Mouse (Mus musculus) hematopoietic stem cell, adult 5-6 weeks (primary cell): ENCODE results near the gene Thoc6. TPM values are rescaled to one million over a fixed set of nuclear protein-coding genes. Genes with fewer than 3 reads are reported as not detected.

Experiments
- ATAC-seq, 2 experiments: fragments of 125-278 bp in 1 of 2; replicated peaks in 1 of 2; 2 replicates each; pipeline ENCODE4 v1.8.0; 2016 to 2017; ENCODE audit warnings: inconsistent platforms in 2 of 2, mild to moderate bottlenecking in 2 of 2, moderate number of reproducible peaks in 2 of 2, low read depth in 1 of 2, moderate TSS enrichment in 1 of 2; ENCODE audit not compliant: low FRiP score in 2 of 2, poor library complexity in 2 of 2, severe bottlenecking in 2 of 2, insufficient read depth in 1 of 2, low TSS enrichment in 1 of 2
- total RNA-seq: library from RNA; stranded (forward); fragments of 172-1452, 232-1000 nt; gene quantifications from 2 replicates; pipeline ENCODE4 v1.2.3, GENCODE M21; 2017

Thoc6 gene
- total RNA-seq, 1 experiment from 2014 or later, result 48.2 TPM

DNA sequence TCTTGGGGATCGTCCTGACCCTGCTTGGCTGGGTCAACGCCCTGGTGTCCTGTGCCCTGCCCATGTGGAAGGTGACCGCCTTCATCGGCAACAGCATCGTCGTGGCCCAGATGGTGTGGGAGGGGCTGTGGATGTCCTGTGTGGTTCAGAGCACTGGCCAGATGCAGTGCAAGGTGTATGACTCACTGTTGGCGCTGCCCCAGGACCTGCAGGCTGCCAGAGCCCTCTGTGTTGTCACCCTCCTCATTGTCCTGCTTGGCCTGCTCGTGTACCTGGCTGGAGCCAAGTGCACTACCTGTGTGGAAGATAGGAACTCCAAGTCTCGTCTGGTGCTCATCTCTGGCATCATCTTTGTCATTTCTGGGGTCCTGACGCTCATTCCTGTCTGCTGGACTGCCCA, 7.4 kb upstream of the Thoc6 start:
- no peak for ATAC-seq

DNA sequence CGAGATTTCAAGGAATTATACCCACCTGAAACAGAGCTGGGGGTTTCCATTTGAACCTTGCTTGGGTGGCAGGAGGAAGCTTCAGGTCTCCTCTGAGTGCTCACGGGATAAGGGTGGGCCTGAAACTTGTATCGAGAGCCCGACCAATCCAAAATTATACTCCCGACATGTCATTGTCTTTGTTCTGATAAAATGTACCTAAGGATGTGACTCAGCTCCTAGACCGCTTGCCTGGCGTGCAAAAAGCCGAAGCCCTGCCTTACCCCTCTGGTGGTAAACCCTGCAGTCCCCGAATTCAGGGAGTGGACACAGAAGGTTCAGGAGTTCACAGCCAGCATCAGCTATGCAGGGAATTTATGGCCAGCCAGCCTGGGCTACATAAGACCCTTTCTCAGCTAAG, 6.7 kb upstream of the Thoc6 start:
- ATAC-seq, result no peak

DNA sequence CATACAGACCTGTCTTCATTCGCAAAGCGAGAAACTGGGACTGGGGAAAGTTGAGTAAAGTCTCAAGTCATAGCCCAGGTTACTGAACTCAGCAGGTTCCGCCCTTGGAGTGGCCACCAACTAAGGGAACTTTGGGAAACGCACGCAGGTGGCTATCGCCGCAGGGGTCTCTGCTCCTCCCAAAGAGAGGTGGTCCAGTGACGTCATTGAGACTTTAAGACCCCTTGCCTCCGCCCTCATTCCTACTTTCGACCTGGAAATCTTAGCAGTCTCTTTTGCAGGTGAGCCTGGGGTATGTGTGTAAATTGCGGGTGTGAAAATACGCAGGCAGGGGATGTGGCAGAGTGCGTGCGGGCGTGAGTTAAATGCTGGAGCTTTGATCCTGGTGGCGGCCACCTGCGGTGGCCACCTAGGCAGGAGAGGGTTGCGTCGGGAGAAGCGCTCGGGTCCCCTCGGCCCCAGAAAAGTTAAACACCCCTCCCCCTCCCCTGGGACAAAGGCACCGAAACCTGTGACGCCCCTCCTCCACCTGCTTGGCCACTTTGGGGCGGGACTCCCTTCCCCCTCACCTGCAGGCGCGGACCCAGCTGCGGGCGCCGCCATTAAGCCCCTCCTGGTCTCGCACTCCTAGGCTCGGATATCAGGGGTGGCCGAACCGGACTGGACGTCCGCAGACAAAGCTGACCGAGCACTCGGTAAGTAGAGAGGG, 5.6 kb upstream of the Thoc6 start, which contains the start of gene Cldn6:
Cldn6 (plus strand) TSS at position 123 of the 709 bp plus-strand sequence.
- no peak for ATAC-seq

DNA sequence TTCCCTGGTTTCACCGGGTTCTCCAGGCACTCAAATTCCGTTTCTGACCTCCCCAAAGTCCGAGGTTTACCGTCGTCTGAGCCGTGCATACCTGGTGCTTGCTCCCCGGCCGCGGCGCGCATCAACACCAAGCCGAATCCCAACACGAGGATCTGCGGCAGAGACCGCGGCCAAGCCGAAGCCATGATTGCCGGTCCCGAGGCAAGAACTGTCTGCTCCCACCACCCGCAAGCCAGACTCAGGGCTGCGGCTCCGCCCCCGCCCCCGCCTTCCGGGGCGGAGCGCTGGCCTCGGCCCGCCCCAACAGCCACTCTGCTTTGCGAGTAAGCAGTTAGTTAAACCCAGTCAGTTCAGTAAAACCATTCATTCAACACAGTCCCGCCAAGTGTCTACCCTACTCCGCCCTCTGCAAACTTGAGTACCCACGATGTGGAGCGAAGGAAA, 3.6 kb upstream of the Thoc6 start, which contains the start of gene Tnfrsf12a:
Tnfrsf12a (minus strand) TSS at position 233 of the 444 bp plus-strand sequence.
- peak; percentile 26 to 50; a peak in 3 of 4 replicates for ATAC-seq

DNA sequence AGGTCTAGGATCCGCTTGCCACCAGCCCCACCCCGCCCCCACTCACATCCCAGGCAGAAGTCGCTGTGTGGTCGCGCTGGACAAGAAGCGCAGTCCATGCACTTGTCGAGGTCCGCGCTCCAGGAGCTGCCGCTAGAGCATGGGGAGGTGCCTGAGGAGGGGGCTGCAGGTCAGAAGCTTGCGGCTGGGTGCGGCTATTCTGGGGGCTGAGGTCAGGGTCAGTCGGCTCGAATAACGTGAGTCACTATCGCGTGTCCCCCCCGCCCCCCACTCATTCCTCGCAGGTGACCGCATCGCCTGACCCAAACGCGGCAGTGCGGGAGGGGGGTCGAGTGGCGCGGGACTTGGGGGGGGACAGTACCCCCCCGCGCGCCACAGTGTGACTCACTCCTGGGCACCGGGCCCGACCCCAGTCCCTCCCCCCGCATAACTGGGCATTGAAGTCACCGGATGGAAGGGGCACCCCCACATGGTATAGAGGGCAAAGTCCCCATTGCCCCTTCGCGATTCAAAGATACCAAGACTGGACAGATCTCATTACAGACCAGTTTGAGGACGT, 2.9 kb upstream of the Thoc6 start:
- no peak for ATAC-seq

DNA sequence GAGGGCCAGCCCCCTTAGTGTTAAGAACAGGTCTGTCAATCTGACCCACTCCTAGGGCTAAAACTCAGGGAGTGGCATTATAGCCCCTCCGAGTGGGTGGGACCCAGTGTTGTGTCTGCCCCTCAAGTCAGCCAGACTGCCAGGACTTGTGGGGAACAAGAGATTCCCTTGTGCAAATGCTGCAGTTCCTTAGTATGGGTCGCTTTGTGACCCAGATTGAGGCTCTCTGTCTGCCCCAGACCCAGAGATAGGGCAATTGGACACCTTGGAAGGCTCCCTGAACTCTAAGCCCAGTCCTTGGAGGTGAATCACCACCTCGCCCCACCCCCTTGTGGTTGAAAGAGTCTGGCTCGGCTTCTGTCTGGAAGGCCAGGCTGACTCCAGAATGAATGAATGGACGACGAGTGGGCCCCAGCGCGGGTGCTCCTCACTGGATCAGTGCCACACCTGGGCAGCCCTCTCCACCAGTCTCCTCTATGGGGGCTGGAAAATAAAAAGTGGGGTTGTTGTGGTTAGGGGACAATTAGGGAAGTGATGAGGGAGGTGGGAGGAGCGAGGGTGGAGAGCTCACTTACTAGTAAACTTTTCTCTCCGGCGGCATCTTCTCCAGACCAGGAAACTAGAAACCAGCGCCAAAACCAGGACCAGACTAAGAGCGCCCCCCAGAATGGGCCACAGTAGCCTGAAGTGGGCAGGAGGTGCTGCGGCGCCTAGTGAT, 2.0 kb upstream of the Thoc6 start:
- ATAC-seq, result peak; percentile 25 to 33; a peak in 3 of 4 replicates

DNA sequence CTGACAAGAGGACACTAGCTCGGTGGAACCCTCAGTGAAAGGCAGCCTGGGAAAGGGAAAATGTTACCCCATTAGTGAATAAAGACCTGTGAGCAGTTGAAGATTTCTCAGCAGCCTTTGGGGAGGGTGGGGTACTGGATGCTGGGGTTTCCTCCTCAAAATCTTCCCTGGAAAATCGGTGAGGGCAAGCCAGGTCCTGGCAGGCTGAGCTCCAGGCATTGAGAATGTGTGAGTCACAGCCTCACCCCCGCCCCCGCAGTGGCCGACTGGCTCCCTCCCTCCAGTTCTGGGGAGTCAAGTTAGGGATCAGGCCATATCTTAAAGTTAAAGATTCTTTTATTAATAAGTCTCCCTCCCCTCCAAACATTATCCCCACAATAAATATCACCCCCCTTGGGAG, 1.4 kb upstream of the Thoc6 start:
- no peak for ATAC-seq

DNA sequence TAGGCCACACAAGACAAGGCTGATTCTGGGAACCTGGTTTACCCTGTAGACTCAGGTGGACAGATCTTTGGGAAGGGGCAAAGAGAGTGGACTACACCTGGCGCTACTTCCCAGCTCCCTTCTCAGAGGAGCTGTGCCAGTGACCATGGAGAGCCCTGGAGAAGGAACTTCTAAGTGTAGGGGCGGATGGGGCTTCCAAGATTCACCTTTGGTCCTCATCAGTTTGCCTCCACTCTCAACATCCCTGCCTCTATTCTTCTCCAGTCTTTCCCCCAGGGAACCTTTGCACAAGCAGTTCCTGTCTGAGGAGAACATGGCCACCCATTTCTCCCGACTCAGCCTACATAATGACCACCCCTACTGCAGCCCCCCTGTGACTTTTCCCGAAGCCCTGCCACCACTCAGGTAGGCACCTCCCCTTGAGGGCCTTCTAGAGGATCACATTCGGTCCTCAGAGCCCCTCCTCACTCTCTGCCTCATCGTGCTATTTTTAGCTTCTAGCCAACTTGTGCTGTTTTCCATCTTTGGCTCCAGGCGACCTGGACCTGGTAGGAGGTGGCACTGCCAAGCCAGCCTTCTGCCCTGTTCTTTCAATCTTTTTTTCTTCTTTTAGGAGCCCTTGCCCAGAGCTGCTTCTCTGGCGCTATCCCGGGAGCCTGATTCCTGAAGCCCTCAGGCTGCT, 730 bp upstream of the Thoc6 start:
- ATAC-seq, result no peak

DNA sequence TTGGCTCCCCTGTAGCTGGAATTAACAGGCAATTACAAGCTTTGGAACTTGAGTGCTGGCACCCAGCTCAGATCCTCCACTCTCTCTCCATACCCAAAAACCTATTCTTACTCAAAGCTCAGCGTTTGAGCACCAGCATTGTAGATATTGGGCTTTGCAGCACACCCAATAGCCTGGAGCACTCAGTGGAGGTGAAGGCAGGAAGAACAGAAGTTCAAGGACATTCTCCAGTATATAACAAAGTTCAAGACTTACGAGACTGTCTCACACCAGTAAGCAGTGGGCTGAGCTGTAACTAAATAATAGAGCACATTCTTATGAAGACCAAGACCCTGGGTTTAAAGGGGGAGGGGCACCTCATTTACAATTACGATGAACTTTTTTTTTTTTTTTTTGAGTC, 921 bp downstream of the Thoc6 start:
- no peak for ATAC-seq

DNA sequence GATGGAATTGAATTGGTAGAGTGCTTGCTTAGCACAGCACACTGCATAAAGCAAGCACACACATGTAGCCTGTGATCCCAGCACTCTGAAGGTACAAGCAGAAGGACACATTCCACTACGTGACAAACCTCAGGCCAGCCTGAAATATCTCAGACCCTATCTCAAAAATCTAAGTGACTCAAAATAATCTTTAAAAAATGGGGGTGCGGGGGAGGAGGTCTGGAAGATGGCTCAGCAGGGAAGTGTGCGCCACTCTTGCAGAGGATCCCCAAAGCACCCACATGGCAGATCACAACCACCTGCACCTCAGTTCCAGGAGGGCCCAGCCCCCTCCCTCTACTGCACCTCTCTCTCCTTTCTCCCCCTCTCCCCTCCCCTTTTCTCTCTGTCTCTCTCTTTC, 2.2 kb downstream of the Thoc6 start:
- ATAC-seq, result no peak

DNA sequence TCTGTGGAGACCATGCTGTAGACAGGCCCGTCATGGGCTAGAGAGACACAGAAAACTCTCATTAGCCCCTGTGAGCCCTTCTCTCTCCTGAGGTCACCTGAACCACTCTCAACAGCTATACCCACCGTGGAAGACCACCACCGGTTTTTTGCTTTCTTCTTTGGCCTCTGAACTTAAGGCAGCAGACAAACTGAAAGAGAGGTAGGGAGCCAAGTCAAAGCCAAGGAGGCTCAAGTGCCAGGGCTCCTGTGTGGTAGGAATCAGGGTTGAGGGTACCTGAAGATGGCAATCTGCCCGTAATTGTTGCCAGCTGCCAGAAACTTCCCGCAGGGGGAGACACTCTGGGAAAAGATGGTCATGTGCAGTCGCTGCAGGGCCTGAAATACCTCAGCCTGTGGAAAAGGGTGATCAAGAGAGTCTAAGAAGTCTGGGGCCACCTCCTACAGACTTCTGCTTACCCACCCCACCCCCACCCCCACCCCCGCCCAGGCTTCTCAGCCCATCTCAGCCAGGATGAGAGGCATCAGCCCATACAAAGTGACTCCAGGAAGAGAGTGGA, 3.1 kb downstream of the Thoc6 start:
- ATAC-seq, result no peak

DNA sequence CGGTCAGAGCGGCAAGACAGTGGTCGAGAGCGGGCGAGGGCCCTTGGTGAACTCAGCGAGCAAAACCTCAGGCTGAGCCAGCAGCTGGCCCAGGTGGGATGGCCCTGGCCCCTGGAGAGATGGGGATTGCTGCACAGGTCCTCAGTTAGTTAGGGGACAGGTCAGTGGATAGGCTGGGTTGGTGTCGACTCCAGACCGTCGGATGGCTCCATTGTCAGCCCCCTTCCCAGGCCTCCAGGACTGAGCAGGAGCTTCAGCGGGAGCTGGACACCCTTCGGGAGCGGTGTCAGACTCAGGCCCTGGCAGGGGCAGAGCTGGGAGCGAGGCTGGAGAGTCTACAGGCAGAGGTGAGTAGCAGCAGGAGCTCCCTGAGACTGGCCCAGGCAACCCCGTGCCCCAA, 8.2 kb downstream of the Thoc6 start:
- ATAC-seq, result no peak

DNA sequence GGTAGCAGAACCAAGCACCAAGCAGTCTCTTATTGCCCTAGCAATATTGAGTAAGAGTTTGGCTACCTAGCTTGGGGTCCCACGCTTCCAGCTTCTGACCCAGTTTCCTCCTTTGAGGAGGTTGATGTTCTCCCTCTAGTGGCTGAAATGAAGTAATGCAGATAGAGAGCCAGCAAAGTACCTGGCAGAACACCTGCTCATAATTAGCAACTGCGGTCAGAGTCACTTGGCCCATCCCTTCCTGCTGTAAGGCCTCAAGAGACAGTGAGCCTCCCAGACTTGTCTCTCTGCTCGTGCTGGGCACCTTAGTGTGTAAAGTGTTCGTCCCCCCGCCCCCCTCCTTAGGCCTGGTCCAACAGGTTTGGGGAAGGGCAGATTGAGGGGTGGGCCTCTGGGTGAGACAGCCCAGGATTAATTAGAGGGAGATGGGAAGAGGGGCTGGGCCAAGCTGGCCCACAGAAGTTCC, 9.1 kb downstream of the Thoc6 start:
- ATAC-seq, result peak; percentile 38 to 44; a peak in 2 of 4 replicates

DNA sequence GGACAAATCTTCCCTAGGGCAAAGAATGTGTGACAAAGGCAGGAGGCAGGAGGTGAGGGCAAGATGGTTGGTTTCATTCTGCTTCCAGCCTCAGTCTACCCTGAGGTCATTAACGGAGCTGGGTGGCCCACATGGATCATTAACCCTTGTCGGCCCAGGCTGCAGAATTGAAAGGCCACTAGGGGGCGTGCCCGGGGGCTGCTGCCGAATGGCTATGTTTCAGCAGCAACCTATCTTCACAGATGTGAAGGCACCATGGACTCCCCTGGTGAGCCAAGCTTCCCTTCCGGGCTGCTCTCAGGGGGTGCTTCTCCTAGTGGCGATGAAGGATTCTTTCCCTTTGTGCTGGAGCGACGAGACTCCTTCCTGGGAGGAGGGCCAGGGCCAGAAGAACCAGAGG, 12.2 kb downstream of the Thoc6 start:
- peak in 1 of 2 experiments; percentile 31; a peak in 1 of 4 replicates for ATAC-seq

DNA sequence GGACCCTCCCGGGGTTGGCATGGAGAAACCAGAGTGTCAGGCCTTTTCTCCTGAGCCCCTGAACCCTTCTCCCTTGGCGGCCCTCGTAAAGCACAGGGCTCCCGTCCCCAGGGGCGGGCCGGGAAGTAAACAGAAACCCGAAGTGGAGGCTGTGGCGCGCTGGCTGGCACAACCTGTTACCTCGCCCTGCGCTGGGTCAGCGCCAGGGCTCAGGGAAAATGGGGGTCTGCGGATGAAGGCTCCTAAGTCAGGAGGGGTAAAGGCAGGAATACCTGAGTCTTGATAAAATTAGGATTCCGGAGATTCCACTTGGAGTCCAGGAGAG, 12.8 kb downstream of the Thoc6 start:
- peak; percentile 30 to 60; a peak in 2 of 4 replicates for ATAC-seq

DNA sequence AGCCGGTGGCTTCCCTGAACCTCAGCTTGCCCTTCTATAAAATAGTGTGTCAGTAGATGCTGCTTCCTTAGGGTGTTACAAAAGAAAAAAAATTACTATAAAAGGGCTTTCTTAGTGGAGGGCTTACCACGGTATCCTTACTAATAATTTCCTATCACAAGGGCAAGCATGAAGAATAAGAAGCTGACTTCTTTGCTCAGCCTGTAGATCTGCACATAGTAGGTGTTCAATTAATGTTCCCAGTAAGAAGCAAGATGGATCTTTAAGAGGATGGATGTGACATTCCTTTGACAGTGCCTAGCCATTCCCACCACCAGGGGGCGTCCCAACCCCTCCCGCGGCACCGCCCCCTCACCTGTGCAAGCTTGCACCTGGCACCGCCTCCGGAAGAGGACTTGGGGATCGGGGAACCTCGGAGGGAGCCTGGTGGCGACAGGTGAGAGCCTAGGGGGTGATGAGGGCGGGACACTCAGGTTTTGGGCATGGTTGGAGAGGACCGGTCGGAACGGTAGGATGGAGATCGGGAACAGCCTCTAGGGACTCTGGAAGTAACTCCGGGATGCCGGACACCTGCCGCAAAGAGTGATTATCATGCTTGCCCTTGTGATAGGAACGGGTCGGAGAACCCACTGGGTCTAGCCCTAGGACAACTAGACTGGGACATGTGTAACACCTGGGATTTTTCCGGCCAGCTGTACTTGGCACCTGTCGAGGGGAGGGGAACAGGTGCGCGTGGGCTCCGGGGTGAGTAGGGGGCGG, 13.4 kb downstream of the Thoc6 start, which contains the start of gene Bicdl2:
Bicdl2 (plus strand) TSS at position 390 of the 759 bp plus-strand sequence.
- ATAC-seq, result no peak; a peak in 1 of 4 replicates

DNA sequence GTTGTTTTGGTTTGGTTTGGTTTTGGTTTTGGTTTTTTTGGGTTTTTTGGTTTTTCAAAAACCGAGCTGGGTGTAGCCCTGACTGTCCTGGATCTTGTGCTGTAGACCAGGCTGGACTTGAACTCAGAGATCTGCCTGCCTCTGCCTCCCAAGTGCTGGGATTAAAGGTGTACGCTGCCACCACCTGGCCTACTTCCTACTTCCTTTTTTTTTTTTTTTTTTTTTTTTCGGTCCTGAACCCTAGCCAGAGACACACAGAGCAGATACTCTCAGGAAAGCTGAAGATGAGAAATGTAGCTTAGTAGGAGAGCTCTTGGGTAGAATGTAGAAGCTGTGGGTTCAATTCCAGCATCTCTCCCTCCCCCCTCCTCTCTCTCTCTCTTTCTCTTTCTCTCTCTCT, 15.2 kb downstream of the Thoc6 start:
- ATAC-seq, result no peak
